Mouse (Mus musculus) intestine, embryonic 14.5 days (tissue): Measurements from ENCODE around the gene Prkcb. TPM values are rescaled to one million over a fixed set of nuclear protein-coding genes. Genes with fewer than 3 reads are reported as not detected.

Experiments used
- ATAC-seq: fragments of 200-750 bp; cut with Nextera tagmentation; replicated peaks from 2 replicates; pipeline ENCODE4 v1.8.0; 2017; ENCODE audit warnings: low read depth, moderate number of reproducible peaks, moderate TSS enrichment, moderate library complexity; ENCODE audit not compliant: low FRiP score, low TSS enrichment
- DNase-seq: peaks from one replicate; pipeline ENCODE4 v3.0.0-alpha.2; 2018; ENCODE audit warnings: low spot score
- H3K27ac ChIP-seq: fragments of 300-500 bp; sonication (generic); 2 replicates; pipeline ENCODE4 v1.5.1; 2014; ENCODE audit warnings: low read depth, mild to moderate bottlenecking, control low read depth
- H3K27me3 ChIP-seq: fragments of 300-500 bp; sonication (generic); replicated peaks from 2 replicates; pipeline ENCODE4 v1.6.1; 2014; ENCODE audit warnings: low read length, control low read depth; ENCODE audit not compliant: control insufficient read depth, insufficient read depth
- H3K36me3 ChIP-seq: fragments of 300-500 bp; sonication (generic); 2 replicates; pipeline ENCODE4 v1.6.1; 2014; ENCODE audit warnings: low read length, control low read depth; ENCODE audit not compliant: control insufficient read depth, insufficient read depth
- H3K4me1 ChIP-seq: fragments of 300-500 bp; sonication (generic); replicated peaks from 2 replicates; pipeline ENCODE4 v1.6.1; 2014; ENCODE audit warnings: low read length, control low read depth, mixed read lengths; ENCODE audit not compliant: control insufficient read depth, insufficient read depth
- H3K4me2 ChIP-seq: fragments of 300-500 bp; sonication (generic); 2 replicates; pipeline ENCODE4 v1.6.1; 2014; ENCODE audit warnings: low read length
- H3K4me3 ChIP-seq: fragments of 300-500 bp; sonication (generic); 2 replicates; pipeline ENCODE4 v1.5.1; 2014; ENCODE audit warnings: low read depth, low read length, control low read depth, mixed read lengths
- H3K9ac ChIP-seq: fragments of 300-500 bp; sonication (generic); 2 replicates; pipeline ENCODE4 v1.6.1; 2014; ENCODE audit warnings: mild to moderate bottlenecking, low read length
- H3K9me3 ChIP-seq: fragments of 300-500 bp; sonication (generic); 2 replicates; pipeline ENCODE4 v1.6.1; 2016; ENCODE audit warnings: low read length, control low read depth; ENCODE audit not compliant: control insufficient read depth
- WGBS: fragments of 180-500 bp; shearing (Covaris S2); extraction: QIAGEN DNeasy Blood & Tissue Kit; methylation state at CpG from one replicate; pipeline ENCODE4 v1.1.7; 2014; 5-methylcytosine and 5-hydroxymethylcytosine counted together
- polyA plus RNA-seq: library from polyadenylated mRNA; unstranded; fragments of >200 nt; fragmentation: Nextera tagmentation; extraction: Ambion mirVana; gene quantifications from 2 replicates; pipeline ENCODE4 v1.2.1, GENCODE M21; 2014

Prkcb gene
- polyA plus RNA-seq, 1 experiment from 2014 or later: 19.0 TPM

GRCm38 (mm10) chr7:122414608-122415007, 126.1 kb downstream of the Prkcb start:
- DNase-seq (no peak), ATAC-seq (no peak)
- Histone ChIP-seq H3K36me3 (no peaks in the 10 kb centered on the region), H3K27ac (no peak overlapping the region), H3K4me1 (no peaks in the 10 kb centered on the region), H3K9ac (no peak overlapping the region), H3K9me3 (no peaks in the 10 kb centered on the region), H3K27me3 (no peaks in the 10 kb centered on the region), H3K4me3 (no peak overlapping the region), H3K4me2 (no peak overlapping the region)
- 82% methylated on average over 6 of the region's 6 CpGs for WGBS

GRCm38 (mm10) chr7:122415387-122415786, 126.8 kb downstream of the Prkcb start:
- DNase-seq (no peak), ATAC-seq (no peak)
- H3K4me3 ChIP-seq: no peak overlapping the region
- no peak overlapping the region for H3K9ac ChIP-seq
- no peaks in the 10 kb centered on the region for H3K36me3 ChIP-seq
- no peaks in the 10 kb centered on the region for H3K4me1 ChIP-seq
- no peak overlapping the region for H3K27ac ChIP-seq
- H3K4me2 ChIP-seq: no peak overlapping the region
- no peaks in the 10 kb centered on the region for H3K9me3 ChIP-seq
- H3K27me3 ChIP-seq: no peaks in the 10 kb centered on the region
- WGBS: 79% methylated on average over 9 of the region's 9 CpGs

- ATAC-seq: no peak
- 66% methylated on average over 12 of the region's 12 CpGs for WGBS
Observed at GRCm38 (mm10) chr7:122415904-122416303, 127.4 kb downstream of the Prkcb start.

DNA sequence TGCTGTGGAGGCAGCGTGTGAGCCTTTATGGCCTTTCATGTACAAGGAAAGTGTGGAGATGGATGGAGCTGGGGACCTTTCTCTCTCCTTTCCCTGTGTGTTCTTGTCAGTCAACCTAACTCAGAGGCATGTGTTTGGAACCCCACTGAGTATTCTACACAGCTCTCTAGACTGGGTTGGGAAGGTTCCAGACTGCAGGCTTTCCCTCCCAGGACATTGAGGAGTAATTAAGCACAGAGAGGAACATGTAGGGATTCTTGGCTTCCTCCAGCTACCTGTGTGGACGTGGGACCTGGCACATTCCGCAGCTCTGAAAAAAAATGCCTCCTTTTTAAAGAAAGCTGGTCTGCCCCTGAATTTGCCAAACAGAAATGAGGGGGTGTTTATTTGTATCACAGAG, 130.0 kb downstream of the Prkcb start:
- H3K4me2 ChIP-seq: no peak overlapping the region
- H3K9me3 ChIP-seq: no peaks in the 10 kb centered on the region
- no peak overlapping the region for H3K9ac ChIP-seq
- no peaks in the 10 kb centered on the region for H3K4me1 ChIP-seq
- no peak overlapping the region for H3K4me3 ChIP-seq
- no peak overlapping the region for H3K27ac ChIP-seq
- DNase-seq (no peak), ATAC-seq (no peak)
- no peaks in the 10 kb centered on the region for H3K27me3 ChIP-seq
- WGBS: 74% methylated on average over 3 of the region's 3 CpGs
- no peaks in the 10 kb centered on the region for H3K36me3 ChIP-seq

More at GRCm38 (mm10) chr7:122415904-122416303, 127.4 kb downstream of the Prkcb start:
- Histone ChIP-seq H3K9me3 (no peaks in the 10 kb centered on the region), H3K4me3 (no peak overlapping the region), H3K36me3 (no peaks in the 10 kb centered on the region), H3K9ac (no peak overlapping the region), H3K27me3 (no peaks in the 10 kb centered on the region), H3K27ac (no peak overlapping the region), H3K4me1 (no peaks in the 10 kb centered on the region), H3K4me2 (no peak overlapping the region)
- DNase-seq: no peak

DNA sequence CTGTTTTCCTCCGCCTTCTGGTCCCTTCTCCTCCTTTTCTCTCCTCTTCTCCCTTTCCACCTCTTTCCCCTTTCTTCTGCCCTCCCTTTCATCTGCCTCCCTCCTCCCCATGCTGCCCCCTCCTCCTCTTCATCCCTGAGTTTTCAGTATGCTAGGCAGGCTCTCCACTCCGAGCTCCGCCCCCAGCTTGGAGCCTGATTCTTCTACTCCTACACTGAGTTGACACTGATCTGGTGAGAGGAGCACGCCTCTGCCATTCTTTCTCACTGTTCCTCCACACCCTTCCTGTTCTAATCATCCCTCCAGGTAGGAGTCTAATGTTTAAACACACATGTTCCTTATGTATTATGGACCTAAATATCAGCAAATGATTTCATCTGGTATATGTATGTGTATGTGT, 135.3 kb downstream of the Prkcb start:
- Histone ChIP-seq H3K9ac (no peak overlapping the region), H3K4me2 (no peak overlapping the region), H3K4me3 (no peak overlapping the region), H3K27me3 (no peaks in the 10 kb centered on the region), H3K36me3 (no peaks in the 10 kb centered on the region), H3K4me1 (no peaks in the 10 kb centered on the region), H3K27ac (no peak overlapping the region), H3K9me3 (no peaks in the 10 kb centered on the region)
- no peak for ATAC-seq
- DNase-seq: no peak
- WGBS: 49% methylated on average over 4 of the region's 4 CpGs

- Histone ChIP-seq H3K36me3 (no peaks in the 10 kb centered on the region), H3K4me2 (no peak overlapping the region), H3K4me3 (no peak overlapping the region), H3K27ac (no peak overlapping the region), H3K9ac (no peak overlapping the region), H3K9me3 (no peaks in the 10 kb centered on the region), H3K4me1 (no peaks in the 10 kb centered on the region), H3K27me3 (no peaks in the 10 kb centered on the region)
- WGBS: 62% methylated on average over 5 of the region's 5 CpGs
- ATAC-seq (no peak), DNase-seq (no peak)
Observed at GRCm38 (mm10) chr7:122429134-122429533, 140.6 kb downstream of the Prkcb start.

DNA sequence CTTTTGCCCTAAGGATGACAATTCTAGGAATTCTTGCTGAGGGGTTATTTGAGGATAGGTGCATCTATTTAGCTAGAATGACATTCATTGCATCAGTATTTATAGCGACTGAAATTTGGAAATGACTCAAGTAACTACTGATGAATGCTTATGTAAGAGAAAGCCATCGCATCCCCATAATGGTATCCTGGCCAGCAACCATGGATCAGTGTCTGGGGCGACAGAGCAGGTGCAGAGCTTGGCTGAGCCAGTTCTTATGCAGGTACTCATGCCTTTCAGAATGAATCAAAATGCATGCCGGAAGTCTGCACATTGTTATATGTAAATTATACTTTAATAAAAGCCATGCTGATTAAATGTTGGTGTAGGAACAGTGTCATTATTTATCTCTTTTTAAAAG, 143.8 kb downstream of the Prkcb start:
- no peak overlapping the region for H3K4me2 ChIP-seq
- H3K4me1 ChIP-seq: no peaks in the 10 kb centered on the region
- ATAC-seq: no peak
- no peak overlapping the region for H3K27ac ChIP-seq
- no peaks in the 10 kb centered on the region for H3K9me3 ChIP-seq
- H3K36me3 ChIP-seq: no peaks in the 10 kb centered on the region
- no peak overlapping the region for H3K4me3 ChIP-seq
- no peak overlapping the region for H3K9ac ChIP-seq
- DNase-seq: no peak
- no peaks in the 10 kb centered on the region for H3K27me3 ChIP-seq
- 78% methylated on average over 4 of the region's 4 CpGs for WGBS

DNA sequence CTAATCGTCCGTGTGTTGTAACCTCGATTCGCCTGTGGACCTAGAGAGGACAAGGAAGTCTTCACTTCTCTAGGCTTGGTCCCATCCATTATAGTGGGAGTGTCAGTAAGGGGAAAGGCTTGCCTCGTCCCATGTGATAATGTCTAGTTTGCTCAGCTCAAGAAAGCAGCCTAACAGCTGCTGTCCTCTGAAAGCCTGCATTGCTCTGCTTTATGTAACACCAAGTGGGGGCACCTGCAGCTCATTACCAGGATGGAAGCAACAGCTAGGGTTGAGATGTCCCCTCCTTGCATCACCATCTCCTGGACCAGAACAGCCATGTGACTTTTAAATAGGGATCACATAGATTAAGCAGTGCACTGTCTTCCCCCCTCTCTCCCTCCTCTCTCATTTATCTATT, 144.8 kb downstream of the Prkcb start:
- Histone ChIP-seq H3K27me3 (no peaks in the 10 kb centered on the region), H3K9ac (no peak overlapping the region), H3K36me3 (no peaks in the 10 kb centered on the region), H3K9me3 (no peaks in the 10 kb centered on the region), H3K4me2 (no peak overlapping the region), H3K4me3 (no peak overlapping the region), H3K27ac (no peak overlapping the region), H3K4me1 (no peaks in the 10 kb centered on the region)
- 81% methylated on average over 5 of the region's 5 CpGs for WGBS
- DNase-seq (no peak), ATAC-seq (no peak)

GRCm38 (mm10) chr7:122434941-122435340, 146.4 kb downstream of the Prkcb start:
- 84% methylated on average over 4 of the region's 4 CpGs for WGBS
- H3K27ac ChIP-seq: no peak overlapping the region
- H3K27me3 ChIP-seq: no peaks in the 10 kb centered on the region
- no peak overlapping the region for H3K9ac ChIP-seq
- no peaks in the 10 kb centered on the region for H3K36me3 ChIP-seq
- H3K4me3 ChIP-seq: no peak overlapping the region
- ATAC-seq (no peak), DNase-seq (no peak)
- no peaks in the 10 kb centered on the region for H3K4me1 ChIP-seq
- no peak overlapping the region for H3K4me2 ChIP-seq
- no peaks in the 10 kb centered on the region for H3K9me3 ChIP-seq
